Comparison of ENCODE assay signal across 29 mouse cellular contexts in the genomic region with DNA sequence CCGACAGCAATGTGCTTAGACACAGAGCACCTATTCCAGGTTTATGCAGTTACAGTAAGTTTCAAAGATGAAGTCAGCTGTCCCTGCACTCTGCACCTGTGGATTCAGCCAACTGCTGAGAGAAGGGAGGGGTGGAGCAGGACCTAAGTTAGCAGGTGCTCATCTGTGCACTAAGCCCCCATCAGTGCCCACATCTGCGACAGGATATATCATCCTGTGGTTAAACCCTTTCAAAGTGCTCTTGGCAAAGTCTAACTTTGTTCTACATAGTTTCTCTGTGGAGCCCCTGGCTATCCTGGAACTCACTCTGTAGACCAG. TPM values are rescaled to one million over a fixed set of nuclear protein-coding genes. Genes with fewer than 3 reads are reported as not detected.
DNase-seq lines count a peak whose midpoint lies in the region; ATAC-seq lines count a peak whose summit lies in the region.
"Had no signal": no experiment of that assay in that cellular context is flagged by ENCODE, and none has a peak within 500 bp of the region (broad histone marks: within the 10 kb centered on the region; RNA-seq: fewer than 3 reads in every experiment).

No protein-coding gene starts in this region.

- 66% methylated on average over 2 of the region's 2 CpGs for WGBS in heart, embryonic 16.5 days
- 86% methylated on average over 2 of the region's 2 CpGs for WGBS in intestine, embryonic 16.5 days

- no peak overlapping the region for H3K4me2 ChIP-seq in heart, embryonic 16.5 days (ENCODE audit: low read depth, low read length)
- H3K4me2 ChIP-seq in intestine, embryonic 16.5 days (ENCODE audit: low read depth, low read length) = peak overlapping the region; percentile 30; the same call in 1 of the 2 replicates
- H3K4me2 ChIP-seq: heart, embryonic 13.5 days; limb, embryonic 12.5 days; liver, embryonic 15.5 days; lung, embryonic 14.5 days; midbrain, embryonic 12.5 days; neural tube, embryonic 12.5 days had no signal

- H3K27me3 ChIP-seq in heart, embryonic 16.5 days (ENCODE audit: control insufficient read depth, insufficient read depth, low read length) = no peaks in the 10 kb centered on the region
- H3K27me3 ChIP-seq in intestine, embryonic 16.5 days (replicated peaks; ENCODE audit: control insufficient read depth, insufficient read depth, low read length) = no peaks in the 10 kb centered on the region
- H3K27me3 ChIP-seq: heart, embryonic 13.5 days; limb, embryonic 12.5 days; liver, embryonic 15.5 days; midbrain, embryonic 12.5 days; neural tube, embryonic 12.5 days had no signal

- no peak for DNase-seq in heart, adult 9 months (ENCODE audit: low spot score in 2 of 2)
- DNase-seq in thymus, adult 18-20 months = peak; percentile 28 to 44
- peak; percentile 51 for DNase-seq in thymus, postnatal 25 days
- no peak for DNase-seq in spleen, adult 12 weeks (ENCODE audit: low spot score)
- no peak for DNase-seq in spleen, postnatal 36 days (ENCODE audit: low spot score in 2 of 2)
- DNase-seq in layer of hippocampus, adult 9-10 months (ENCODE audit: low spot score) = no peak
- DNase-seq: adrenal gland, adult 8-10 months; cerebellum, adult 8-10 months; cerebellum, postnatal 36 days; gastrocnemius, postnatal 25 days; heart, adult 2 months; kidney, adult 9 months; kidney, postnatal 14 days; right cerebral cortex, adult 18-20 months had no signal

- no peak overlapping the region for H3K4me3 ChIP-seq in heart, embryonic 16.5 days (ENCODE audit: low read length)
- no peak overlapping the region for H3K4me3 ChIP-seq in intestine, embryonic 16.5 days (ENCODE audit: low read length)
- H3K4me3 ChIP-seq: heart, adult 2 months; heart, embryonic 13.5 days; left cerebral cortex, adult 2 months; limb, embryonic 12.5 days; liver, embryonic 15.5 days; midbrain, embryonic 12.5 days; myocyte; neural tube, embryonic 12.5 days had no signal

- no peak overlapping the region for H3K9ac ChIP-seq in heart, embryonic 16.5 days (ENCODE audit: low read length)
- H3K9ac ChIP-seq in intestine, embryonic 16.5 days (ENCODE audit: low read depth, low read length) = no peak overlapping the region
- H3K9ac ChIP-seq: heart, embryonic 13.5 days; limb, embryonic 12.5 days; liver, embryonic 15.5 days; lung, embryonic 14.5 days; midbrain, embryonic 12.5 days; neural tube, embryonic 12.5 days had no signal

- H3K27ac ChIP-seq in heart, embryonic 16.5 days (ENCODE audit: low read length) = no peak overlapping the region
- H3K27ac ChIP-seq in intestine, embryonic 16.5 days (ENCODE audit: low read length) = peak overlapping the region; percentile 70
- H3K27ac ChIP-seq: heart, adult 2 months; heart, embryonic 13.5 days; left cerebral cortex, adult 2 months; limb, embryonic 12.5 days; liver, embryonic 15.5 days; macrophage; midbrain, embryonic 12.5 days; neural tube, embryonic 12.5 days had no signal

- peak; percentile 72; the same call in 1 of the 2 replicates for ATAC-seq in heart, embryonic 16.5 days (replicated peaks; ENCODE audit: extremely low read depth, insufficient read depth, low FRiP score)
- ATAC-seq in intestine, embryonic 16.5 days = peak; percentile 67
- ATAC-seq: forebrain, embryonic 14.5 days; hindbrain, embryonic 16.5 days had no signal

- no peaks in the 10 kb centered on the region for H3K9me3 ChIP-seq in heart, embryonic 16.5 days (replicated peaks; ENCODE audit: control insufficient read depth, low read length)
- no peaks in the 10 kb centered on the region for H3K9me3 ChIP-seq in intestine, embryonic 16.5 days (ENCODE audit: control insufficient read depth, low read length)
- H3K9me3 ChIP-seq: heart, embryonic 13.5 days; midbrain, embryonic 12.5 days had no signal

- H3K4me1 ChIP-seq in heart, embryonic 16.5 days (ENCODE audit: control insufficient read depth, insufficient read depth, low read length) = no peaks in the 10 kb centered on the region
- H3K4me1 ChIP-seq in intestine, embryonic 16.5 days (ENCODE audit: control insufficient read depth, insufficient read depth, low read length) = 0 out of 2 replicates have a peak, but pooled peaks cover 8% of the 10 kb centered on the region
- H3K4me1 ChIP-seq: heart, embryonic 13.5 days; limb, embryonic 12.5 days; liver, embryonic 15.5 days; midbrain, embryonic 12.5 days; neural tube, embryonic 12.5 days had no signal

- H3K36me3 ChIP-seq in heart, embryonic 16.5 days (ENCODE audit: control insufficient read depth, insufficient read depth) = no peaks in the 10 kb centered on the region
- H3K36me3 ChIP-seq in intestine, embryonic 16.5 days (ENCODE audit: control insufficient read depth, insufficient read depth, low read length) = no peaks in the 10 kb centered on the region
- H3K36me3 ChIP-seq: G1E; heart, embryonic 13.5 days; limb, embryonic 12.5 days; liver, embryonic 15.5 days; midbrain, embryonic 12.5 days; neural tube, embryonic 12.5 days had no signal

RNA-seq across cellular contexts. Expression of a gene that starts 11.9 kb away (rescaled TPM):
- 29.5 and 32.1 TPM in 2 replicates for polyA plus RNA-seq in heart, embryonic 16.5 days (2015; fragmentation: Nextera tagmentation; extraction: Ambion mirVana)
- polyA plus RNA-seq in intestine, embryonic 16.5 days (2015; fragmentation: Nextera tagmentation; extraction: Ambion mirVana) = 48.7 and 55.7 TPM in 2 replicates

RNA-seq across cellular contexts. Expression of a gene that starts 14.2 kb away (rescaled TPM):
- 0.30 and 0.35 TPM in 2 replicates for polyA plus RNA-seq in heart, embryonic 16.5 days (2015; fragmentation: Nextera tagmentation; extraction: Ambion mirVana)
- polyA plus RNA-seq in intestine, embryonic 16.5 days (2015; fragmentation: Nextera tagmentation; extraction: Ambion mirVana) = 0.32 and 0.66 TPM in 2 replicates
- polyA plus RNA-seq: G1E; liver, adult 2 months had no signal

RNA-seq across cellular contexts. Expression of a gene that starts 28.9 kb away (rescaled TPM):
- polyA plus RNA-seq in heart, embryonic 16.5 days (2015; fragmentation: Nextera tagmentation; extraction: Ambion mirVana) = 19.4 and 21.9 TPM in 2 replicates
- polyA plus RNA-seq in intestine, embryonic 16.5 days (2015; fragmentation: Nextera tagmentation; extraction: Ambion mirVana) = 20.2 and 20.8 TPM in 2 replicates

RNA-seq across cellular contexts. Expression of a gene that starts 30.0 kb away (rescaled TPM):
- 956 and 1,061 TPM in 2 replicates for polyA plus RNA-seq in heart, embryonic 16.5 days (2015; fragmentation: Nextera tagmentation; extraction: Ambion mirVana)
- 1,107 and 1,211 TPM in 2 replicates for polyA plus RNA-seq in intestine, embryonic 16.5 days (2015; fragmentation: Nextera tagmentation; extraction: Ambion mirVana)

Comparison
In these comparisons a context has a peak if more than half of its experiments do, and no peak if none do; other contexts are left out.
1. DNase-seq: peak in thymus, adult 18-20 months (2 of 2) and thymus, postnatal 25 days (single experiment); none in heart, adult 9 months (0 of 2), spleen, adult 12 weeks (single experiment), spleen, postnatal 36 days (0 of 2) and layer of hippocampus, adult 9-10 months (single experiment).